Comparison of ENCODE assay signal across 8 mouse cellular contexts in the genomic region with DNA sequence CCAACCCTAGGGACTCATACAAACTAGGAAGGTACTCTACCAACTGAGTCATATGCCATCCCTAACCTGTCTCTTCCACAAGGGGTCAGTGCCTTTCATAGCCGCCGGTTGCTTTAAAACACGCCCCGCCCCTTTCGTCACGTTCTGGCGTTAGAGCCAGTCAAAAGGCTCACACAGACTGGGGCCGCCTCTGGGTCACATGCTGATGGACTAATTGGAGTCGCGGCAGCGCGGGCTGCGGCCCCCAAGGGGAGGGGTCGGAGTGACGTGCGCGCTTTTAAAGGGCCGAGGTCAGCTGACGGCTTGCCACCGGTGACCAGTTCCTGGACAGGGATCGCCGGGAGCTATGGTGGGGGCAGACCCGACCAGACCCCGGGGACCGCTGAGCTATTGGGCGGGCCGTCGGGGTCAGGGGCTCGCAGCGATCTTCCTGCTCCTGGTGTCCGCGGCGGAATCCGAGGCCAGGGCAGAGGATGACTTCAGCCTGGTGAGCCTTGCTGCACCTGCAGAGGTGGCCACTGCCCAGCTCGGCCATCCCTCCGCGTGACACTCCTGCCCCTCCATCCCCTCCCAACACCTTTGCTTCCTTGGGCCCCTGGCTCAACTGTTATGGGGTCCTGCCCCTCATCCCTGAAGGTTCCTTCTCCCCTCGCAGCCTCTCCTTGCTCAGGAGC. TPM values are rescaled to one million over a fixed set of nuclear protein-coding genes. Genes with fewer than 3 reads are reported as not detected.
DNase-seq lines count a peak whose midpoint lies in the region; ATAC-seq lines count a peak whose summit lies in the region.

Gene Neu1 (plus strand): TSS at position 193 of the 674 bp plus-strand sequence.

- peak; percentile 99 for DNase-seq in adrenal gland, adult (ENCODE audit: inconsistent age in 2 of 2, low spot score in 1 of 2)
- peak; percentile 100 for DNase-seq in embryo, embryonic 10.5 days (ENCODE audit: low spot score)
- DNase-seq in gastrocnemius, postnatal 14 days = peak; percentile 99
- DNase-seq in left cerebral cortex, postnatal 10 days (ENCODE audit: extremely low spot score in 1 of 2, low spot score in 2 of 2) = peak; percentile 97 to 99
- DNase-seq in right cerebral cortex, postnatal 25 days = peak; percentile 96
- DNase-seq in urinary bladder, postnatal 4 days (ENCODE audit: low spot score in 2 of 2) = peak; percentile 96 to 99

- peak; percentile 99 for ATAC-seq in inflammation-experienced regulatory T-cells, adult 6 months
- peak; percentile 95 for ATAC-seq in megakaryocyte-erythroid progenitor cell, adult 5-6 weeks (replicated peaks; ENCODE audit: low FRiP score, low TSS enrichment, poor library complexity, severe bottlenecking)

- intact Hi-C loops in gastrocnemius, postnatal 14 days (cut with DNase I; ENCODE audit: low total_unique reads) = no loop called here
- intact Hi-C loops in left cerebral cortex, postnatal 10 days (cut with DNase I) = no loop called here

RNA-seq across cellular contexts. Expression of gene Neu1, which starts in this region (rescaled TPM):
- 1 to 10 TPM; 8.0 to 8.3 TPM for total RNA-seq in gastrocnemius, postnatal 14 days (2021)
- 10 to 100 TPM; 12.8 to 28.2 (median 27.6) TPM for polyA plus RNA-seq in inflammation-experienced regulatory T-cells, adult 6 months (2017; shearing (Covaris generic))
- total RNA-seq in left cerebral cortex, postnatal 10 days (2021) = 10 to 100 TPM; 23.8 to 27.3 TPM
- total RNA-seq in megakaryocyte-erythroid progenitor cell, adult 5-6 weeks (2014; fragmentation: Nextera tagmentation) = 5.2 and 7.0 TPM in 2 replicates
- 3.7 and 5.4 TPM in 2 replicates for total RNA-seq in megakaryocyte-erythroid progenitor cell, adult 5-6 weeks (2017)

Comparison
In these comparisons a context has a peak if more than half of its experiments do, and no peak if none do; other contexts are left out.
1. Peak in every context shown above with its lines: DNase-seq and ATAC-seq.